Mouse (Mus musculus) ES-E14 (cell line): ENCODE data around the gene Vmn1r37. TPM values are rescaled to one million over a fixed set of nuclear protein-coding genes. Genes with fewer than 3 reads are reported as not detected.
"Not testable (repeated sequence)": the region's sequence is repeated elsewhere in the genome, so short reads cannot be mapped to it uniquely, and the experiment has no call there.

ENCODE experiments used
- DNase-seq: peaks from one replicate; pipeline ENCODE4 v3.0.0-alpha.2; 2013; ENCODE audit warnings: low read depth, low spot score
- H3K27ac ChIP-seq: 2 replicates; pipeline ENCODE4 v1.5.1; 2012; ENCODE audit warnings: low read depth, mild to moderate bottlenecking, low read length, moderate library complexity, mixed read lengths; ENCODE audit not compliant: poor library complexity, insufficient read depth, severe bottlenecking
- H3K36me3 ChIP-seq: 2 replicates; pipeline ENCODE4 v1.6.1; 2012; ENCODE audit warnings: mild to moderate bottlenecking, low read length, moderate library complexity, mixed read lengths; ENCODE audit not compliant: control insufficient read depth, poor library complexity, insufficient read depth, severe bottlenecking
- H3K4me1 ChIP-seq, 2 experiments: fragments of 150-350 bp in 1 of 2; sonication (generic) in 1 of 2; 2 replicates each; pipeline ENCODE4 v1.6.1; 2012; ENCODE audit warnings: low read length in 2 of 2, mild to moderate bottlenecking in 1 of 2, mixed read lengths in 1 of 2; ENCODE audit not compliant: control insufficient read depth in 2 of 2, insufficient read depth in 2 of 2, poor library complexity in 1 of 2
- H3K4me3 ChIP-seq, 2 experiments: fragments of 150-350 bp in 1 of 2; sonication (generic) in 1 of 2; 2 replicates each; pipeline ENCODE4 v1.5.1; 2012; ENCODE audit warnings: low read length in 2 of 2, low read depth in 1 of 2, mild to moderate bottlenecking in 1 of 2, mixed read lengths in 1 of 2; ENCODE audit not compliant: insufficient read depth in 1 of 2, poor library complexity in 1 of 2, severe bottlenecking in 1 of 2
- H3K9ac ChIP-seq: 2 replicates; pipeline ENCODE4 v1.6.1; 2012; ENCODE audit warnings: low read depth, mild to moderate bottlenecking, low read length, mixed read lengths; ENCODE audit not compliant: poor library complexity, insufficient read depth, severe bottlenecking
- H3K9me3 ChIP-seq: fragments of 150-350 bp; sonication (generic); 2 replicates; pipeline ENCODE4 v1.6.1; 2012; ENCODE audit warnings: low read depth, mild to moderate bottlenecking, low read length; ENCODE audit not compliant: control insufficient read depth, insufficient read depth
- CHD2 ChIP-seq: IDR thresholded peaks from 2 replicates; pipeline ENCODE4 v1.6.1; 2014; ENCODE audit warnings: mild to moderate bottlenecking, low read depth, low read length, inconsistent platforms
- HCFC1 ChIP-seq: IDR thresholded peaks from 2 replicates; pipeline ENCODE4 v1.6.1; 2012; ENCODE audit warnings: low read length, inconsistent platforms, borderline replicate concordance; ENCODE audit not compliant: insufficient read depth
- MAFK ChIP-seq: IDR thresholded peaks from 2 replicates; pipeline ENCODE4 v1.6.1; 2014; ENCODE audit warnings: mild to moderate bottlenecking, low read depth, low read length, inconsistent platforms; ENCODE audit not compliant: insufficient read depth
- ZC3H11A ChIP-seq: IDR thresholded peaks from 2 replicates; pipeline ENCODE4 v1.6.1; 2012; ENCODE audit warnings: low read depth, mild to moderate bottlenecking, inconsistent platforms, low read length, borderline replicate concordance
- ZNF384 ChIP-seq: IDR thresholded peaks from 2 replicates; pipeline ENCODE4 v1.6.1; 2012; ENCODE audit warnings: low read depth, low read length, inconsistent platforms
- in situ Hi-C, 2 experiments: fragments of 600-800 bp; cut with MboI; formaldehyde crosslinking; loops; one replicate each; pipeline ENCODE4 v1.15.1; 2025; ENCODE audit warnings: low sequenced_read_pairs in 2 of 2, inconsistent platforms in 1 of 2; ENCODE audit not compliant: unreplicated experiment in 2 of 2
- total RNA-seq: library from RNA; depleted of rRNA; stranded (reverse); fragments of 300-350 nt; gene quantifications from 2 replicates; pipeline ENCODE4 v1.2.3, GENCODE M21; 2012; rRNA removed

Gene Vmn1r37
- total RNA-seq = not detected in 2 replicates

GRCm38 (mm10) chr6:66729082-66729481 lies at the start of gene Vmn1r37:
TSS of gene Vmn1r37 (plus strand) at chr6:66729382.
- DNase-seq, H3K9ac ChIP-seq, in situ Hi-C loops: not testable (repeated sequence)

DNA sequence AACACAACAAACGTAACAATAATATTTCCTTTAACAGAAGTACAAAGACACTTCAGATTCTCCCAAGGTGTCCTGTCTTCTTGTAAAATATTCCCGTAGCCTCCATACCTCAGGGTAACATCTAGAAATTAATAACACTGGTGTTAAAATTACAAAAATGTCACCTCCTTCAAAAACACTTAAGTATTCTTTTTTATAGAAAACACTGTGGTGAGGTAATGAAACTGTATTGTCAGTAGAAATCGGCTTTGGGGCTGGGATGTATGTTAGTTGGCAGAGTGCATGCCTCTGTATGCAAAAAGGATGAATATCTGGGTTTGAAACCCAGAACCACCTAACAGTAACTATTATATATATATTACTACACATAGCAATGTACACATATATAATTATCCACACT lies 43.4 kb upstream of the Vmn1r37 start, which contains the start of gene Vmn1r35:
Gene Vmn1r35 (minus strand): TSS at position 101 of the 400 bp plus-strand sequence.
- Histone ChIP-seq H3K36me3 (no peaks in the 10 kb centered on the region), H3K4me1 (no peaks in the 10 kb centered on the region), H3K27ac (no peak within 1 kb of the TSS), H3K9ac (no peak within 1 kb of the TSS), H3K9me3 (no peaks in the 10 kb centered on the region), H3K4me3 (no peak within 1 kb of the TSS)
- in situ Hi-C loops = no loop called here
- TF ChIP-seq MAFK (no peak), ZNF384 (no peak), ZC3H11A (no peak), HCFC1 (no peak), CHD2 (no peak)
- DNase-seq = no peak

More at GRCm38 (mm10) chr6:66729082-66729481, at the start of gene Vmn1r37:
- H3K9me3 ChIP-seq, H3K4me3 ChIP-seq, H3K4me1 ChIP-seq, H3K36me3 ChIP-seq, H3K27ac ChIP-seq: not testable (repeated sequence)

DNA sequence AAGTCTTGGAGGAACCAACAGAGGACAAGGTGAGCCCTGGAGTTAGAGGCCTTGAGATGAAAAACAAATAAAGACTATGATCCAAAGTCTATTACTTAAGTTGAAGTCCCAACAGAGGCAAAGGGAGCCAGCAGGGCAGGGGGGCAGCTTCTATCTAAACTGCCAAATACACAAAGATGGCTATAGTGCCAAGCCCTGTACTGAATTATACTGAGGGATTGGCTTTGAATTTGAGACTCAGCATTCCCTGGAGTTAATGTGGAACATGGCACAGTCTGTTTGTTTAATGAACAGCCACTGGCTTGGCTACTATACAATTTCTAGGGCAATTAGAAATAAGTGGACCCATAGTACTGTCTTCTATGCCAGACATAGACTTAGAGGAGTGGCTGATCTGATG lies 20.3 kb upstream of the Vmn1r37 start:
- no peaks in the 10 kb centered on the region for H3K4me1 ChIP-seq
- no peak for DNase-seq

DNA sequence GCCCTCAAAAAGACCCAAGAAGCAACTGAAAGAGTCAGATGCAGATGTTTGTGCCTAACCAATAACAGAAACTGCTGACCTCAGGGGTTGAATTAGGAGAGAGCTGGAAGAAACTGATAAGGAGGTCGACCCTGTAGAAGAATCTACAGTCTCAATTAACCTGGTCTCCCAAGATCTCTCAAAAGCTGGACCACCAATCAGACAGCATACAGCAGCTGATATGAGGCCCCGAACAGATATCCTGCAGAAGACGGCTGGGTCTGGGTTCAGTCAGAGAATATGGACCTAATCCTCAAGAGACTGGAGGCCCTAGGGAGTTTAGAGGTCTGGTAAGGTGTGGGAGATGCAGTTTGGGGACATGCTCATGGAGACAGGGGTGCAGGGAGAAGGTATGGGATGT lies 15.3 kb upstream of the Vmn1r37 start:
- TF ChIP-seq ZNF384 = no peak
- Histone ChIP-seq H3K4me3 (no peak overlapping the region), H3K9me3 (no peaks in the 10 kb centered on the region), H3K36me3 (no peaks in the 10 kb centered on the region), H3K9ac (no peak overlapping the region), H3K27ac (no peak overlapping the region), H3K4me1 (no peaks in the 10 kb centered on the region)
- DNase-seq = no peak
- in situ Hi-C loops = no loop called here

More for the DNA sequence above, 20.3 kb upstream of the Vmn1r37 start:
- in situ Hi-C loops = no loop called here
- Histone ChIP-seq H3K9me3 (no peaks in the 10 kb centered on the region), H3K9ac (no peak overlapping the region), H3K36me3 (no peaks in the 10 kb centered on the region), H3K4me3 (no peak overlapping the region), H3K27ac (no peak overlapping the region)
- TF ChIP-seq ZC3H11A (no peak), ZNF384 (no peak)

GRCm38 (mm10) chr6:66719068-66719467 lies 10.1 kb upstream of the Vmn1r37 start, which contains the start of gene Vmn1r36:
TSS of gene Vmn1r36 (minus strand) at chr6:66719168.
- H3K36me3 ChIP-seq, H3K27ac ChIP-seq, H3K9ac ChIP-seq, in situ Hi-C loops, H3K4me3 ChIP-seq, H3K4me1 ChIP-seq, H3K9me3 ChIP-seq, DNase-seq: not testable (repeated sequence)

GRCm38 (mm10) chr6:66782527-66782926 lies 53.3 kb downstream of the Vmn1r37 start, which contains the start of gene Vmn1r38:
TSS of gene Vmn1r38 (minus strand) at chr6:66782627.
- DNase-seq, H3K9ac ChIP-seq, H3K4me1 ChIP-seq, H3K4me3 ChIP-seq, H3K27ac ChIP-seq, H3K36me3 ChIP-seq, H3K9me3 ChIP-seq, in situ Hi-C loops: not testable (repeated sequence)
